Mouse (Mus musculus): ENCODE measurements around the gene Prkar2b.
"Not testable (repeated sequence)": the region's sequence is repeated elsewhere in the genome, so short reads cannot be mapped to it uniquely, and the experiment has no call there.

Gene Prkar2b

GRCm38 (mm10) chr12:32009985-32010369, 51.1 kb downstream of the Prkar2b start:
- DNase-seq (ENCODE audit: low read depth, low spot score) = not testable (repeated sequence)

- DNase-seq (ENCODE audit: low read depth, low spot score) = no peak
Measured at GRCm38 (mm10) chr12:32009267-32009984, 51.7 kb downstream of the Prkar2b start.

GRCm38 (mm10) chr12:32008728-32009127, 52.4 kb downstream of the Prkar2b start:
- no peak for DNase-seq (ENCODE audit: low read depth, low spot score)

GRCm38 (mm10) chr12:32007646-32008045, 53.5 kb downstream of the Prkar2b start:
- DNase-seq (ENCODE audit: low read depth, low spot score) = no peak

DNA sequence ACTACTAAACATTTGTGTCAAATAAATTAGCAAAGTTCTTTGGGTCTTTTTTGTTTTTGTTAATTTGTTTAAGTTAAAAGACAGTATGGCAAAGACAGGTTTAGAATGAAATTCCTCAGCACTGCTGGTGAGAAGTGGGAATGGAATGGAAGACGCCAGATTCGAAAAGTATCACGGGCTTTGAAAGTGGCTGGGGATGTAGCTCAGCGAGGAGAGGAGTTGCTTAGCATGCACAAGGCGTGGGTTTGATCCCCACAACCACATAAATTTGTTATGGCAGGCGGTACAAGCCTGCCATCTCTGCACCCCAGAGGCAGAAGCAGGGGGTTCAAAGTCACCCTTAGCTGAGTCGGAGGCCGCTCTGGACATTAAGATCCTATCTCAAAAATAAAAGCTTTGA, 54.1 kb downstream of the Prkar2b start:
- DNase-seq (ENCODE audit: low read depth, low spot score) = no peak

GRCm38 (mm10) chr12:32006391-32006929, 54.6 kb downstream of the Prkar2b start:
- no peak for DNase-seq (ENCODE audit: low read depth, low spot score)

- DNase-seq (ENCODE audit: low read depth, low spot score) = no peak
Measured at GRCm38 (mm10) chr12:32000464-32000863, 60.6 kb downstream of the Prkar2b start.

DNA sequence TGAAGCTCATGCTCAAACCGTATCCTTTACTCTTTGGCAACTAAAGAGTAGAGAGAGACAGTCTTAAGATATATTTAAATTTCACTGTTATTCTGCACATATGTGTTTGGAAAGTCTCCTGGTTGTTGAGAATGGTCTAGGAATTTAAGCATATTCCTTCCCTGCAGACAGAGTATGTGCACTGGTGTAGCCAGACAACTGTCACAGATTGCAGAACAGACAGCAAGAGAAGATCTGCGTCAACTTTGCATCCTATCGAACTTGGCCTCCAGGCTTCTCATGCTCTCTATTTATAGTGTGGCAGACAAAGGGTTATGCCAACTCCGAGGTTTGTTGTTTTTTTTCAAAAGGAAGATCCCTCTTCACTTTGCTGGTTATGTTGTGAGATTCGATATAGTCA, 62.4 kb downstream of the Prkar2b start:
- DNase-seq (ENCODE audit: low read depth, low spot score) = no peak

DNA sequence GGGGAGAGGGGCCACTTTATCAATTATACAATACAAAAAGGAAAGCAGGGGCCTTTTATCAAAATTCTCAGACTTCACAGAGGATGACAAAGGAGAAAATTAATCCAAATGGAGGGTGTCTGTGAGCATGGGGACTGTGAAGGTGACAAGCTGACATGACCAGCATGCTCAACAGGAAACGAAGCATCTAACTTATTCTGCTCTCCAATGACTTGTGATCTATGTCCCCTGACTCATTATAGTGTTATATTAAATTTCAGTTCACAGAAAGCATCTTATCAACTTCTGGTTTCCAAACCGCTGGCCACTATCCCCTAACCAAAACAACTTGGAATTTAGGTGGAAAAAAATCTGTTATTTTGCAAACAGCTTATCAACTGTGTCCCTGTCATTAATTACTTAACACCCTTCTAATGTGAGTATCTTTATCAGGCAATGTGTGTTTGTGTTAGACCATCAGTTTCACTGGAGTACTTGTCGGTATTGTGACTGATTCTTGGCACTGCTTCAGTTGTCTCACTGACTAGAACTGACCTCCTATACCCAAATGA, 63.7 kb downstream of the Prkar2b start:
- DNase-seq (ENCODE audit: low read depth, low spot score) = no peak

GRCm38 (mm10) chr12:31996877-31997276, 64.2 kb downstream of the Prkar2b start:
- DNase-seq (ENCODE audit: low read depth, low spot score) = no peak

DNA sequence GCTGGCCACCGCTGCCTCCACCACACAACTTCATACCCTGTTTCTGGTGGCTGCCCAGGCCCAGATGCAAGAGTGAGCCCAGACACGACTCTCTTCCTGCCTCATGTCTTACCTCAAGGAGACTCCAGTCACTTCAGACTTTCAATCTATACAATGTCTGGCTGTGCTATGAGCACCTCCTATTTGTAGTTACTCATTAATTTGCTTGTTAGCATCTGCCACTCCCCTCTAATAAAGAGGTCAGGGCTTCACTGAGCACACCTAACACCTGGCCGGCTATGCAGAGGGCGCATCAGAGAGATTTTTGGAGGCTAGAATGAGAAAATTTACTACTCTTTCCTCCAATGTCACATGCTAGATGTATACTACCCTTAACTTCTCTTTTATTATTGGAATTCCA, 70.5 kb downstream of the Prkar2b start:
- DNase-seq (ENCODE audit: low read depth, low spot score) = no peak

- no peak for DNase-seq (ENCODE audit: low read depth, low spot score)
Measured at GRCm38 (mm10) chr12:31989726-31990125, 71.4 kb downstream of the Prkar2b start.

DNA sequence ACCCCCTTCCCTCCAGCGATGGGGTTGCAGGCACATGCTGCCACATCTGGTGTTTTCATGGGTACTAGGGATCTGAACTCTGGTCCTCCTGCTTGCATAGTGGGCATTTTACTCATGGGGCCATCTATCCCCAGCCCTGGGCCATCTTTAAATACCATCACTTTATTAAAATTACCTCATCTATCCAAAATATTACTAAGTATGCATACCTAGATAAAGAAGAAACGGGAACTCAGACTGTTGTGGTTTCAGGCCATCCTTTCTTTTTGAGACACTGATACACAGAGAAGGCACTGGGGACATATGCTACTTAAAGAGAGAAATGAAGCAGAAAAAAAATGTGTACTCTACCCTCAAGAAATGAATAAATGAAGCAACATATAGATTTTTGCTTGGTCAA, 74.6 kb downstream of the Prkar2b start:
- DNase-seq (ENCODE audit: low read depth, low spot score) = no peak

DNA sequence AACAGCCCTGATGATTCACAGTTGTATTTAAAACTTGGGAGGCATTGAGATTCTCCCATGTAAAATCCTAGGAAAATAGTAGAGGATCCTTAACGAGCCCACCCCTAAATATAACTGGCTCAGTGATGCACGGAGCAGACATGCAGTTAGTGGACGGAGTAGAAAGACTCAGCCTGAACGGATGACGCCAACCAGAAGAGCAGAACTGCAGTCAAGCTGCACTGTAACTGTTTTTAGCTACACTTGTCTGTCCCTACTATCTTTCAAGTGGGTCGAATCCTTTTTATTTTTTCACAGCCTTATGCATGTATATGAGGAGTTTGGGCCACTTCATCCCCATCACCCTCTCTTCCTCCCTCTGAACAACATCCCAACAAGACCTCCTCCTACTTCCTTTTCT, 75.4 kb downstream of the Prkar2b start:
- DNase-seq (ENCODE audit: low read depth, low spot score) = no peak

DNA sequence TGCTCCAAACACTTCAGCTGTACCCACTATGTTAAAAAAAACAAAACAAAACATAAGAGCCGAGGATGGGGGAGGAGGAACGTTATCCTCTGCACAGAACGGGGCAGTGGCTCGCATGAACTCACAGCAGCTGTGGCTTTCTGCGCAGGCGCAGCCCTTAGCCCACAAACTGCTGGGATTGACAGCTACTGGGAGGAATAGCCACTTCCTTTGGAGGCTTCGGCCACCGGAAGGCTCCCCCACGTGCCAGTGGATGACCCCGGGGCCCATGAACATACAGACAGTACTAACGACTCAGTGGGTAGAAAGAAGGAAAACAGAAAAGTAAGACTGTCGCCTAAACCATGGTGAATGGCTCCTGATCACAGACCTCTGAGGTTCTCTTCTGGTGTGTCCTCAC, 76.4 kb downstream of the Prkar2b start:
- no peak for DNase-seq (ENCODE audit: low read depth, low spot score)

DNA sequence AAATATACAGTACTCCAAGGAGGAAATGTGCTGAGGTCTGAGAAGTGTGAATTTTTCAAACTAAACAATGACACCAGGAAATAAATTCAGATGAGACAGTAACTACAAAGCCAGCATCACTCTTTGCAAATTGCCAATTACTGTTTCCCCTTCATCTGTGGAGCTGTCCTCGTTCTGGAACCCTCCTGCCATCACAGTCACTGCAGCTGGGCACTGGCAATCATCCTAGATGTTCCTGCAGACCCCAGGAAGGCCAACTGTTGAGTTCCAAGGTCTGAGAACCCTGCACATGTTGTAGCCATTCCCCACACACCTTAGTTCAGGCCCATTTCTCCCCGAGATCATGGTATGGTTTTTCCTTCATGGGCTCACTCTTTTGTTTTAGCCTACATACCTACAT, 76.9 kb downstream of the Prkar2b start:
- DNase-seq (ENCODE audit: low read depth, low spot score) = no peak

- no peak for DNase-seq (ENCODE audit: low read depth, low spot score)
Measured at GRCm38 (mm10) chr12:31983769-31984168, 77.3 kb downstream of the Prkar2b start.

DNA sequence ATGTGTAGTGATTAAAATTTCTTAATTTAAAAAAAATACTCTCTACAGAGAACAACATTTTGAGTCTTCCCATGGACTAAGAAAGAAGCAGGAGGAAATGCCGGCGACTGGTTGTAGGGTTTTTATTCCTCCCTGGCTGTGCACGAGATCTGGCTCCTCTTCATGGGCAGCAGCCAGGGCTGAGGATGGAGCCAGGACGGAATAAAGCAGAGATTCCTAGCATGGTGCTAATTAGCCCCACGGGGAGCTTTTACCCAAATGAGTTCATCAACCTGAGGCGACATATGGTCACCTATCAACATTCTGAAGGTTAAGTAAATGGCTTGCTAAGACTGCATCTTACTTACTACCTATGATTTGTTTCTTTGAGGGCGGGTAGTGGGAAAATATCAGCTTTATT, 77.9 kb downstream of the Prkar2b start:
- DNase-seq (ENCODE audit: low read depth, low spot score) = no peak

- no peak for DNase-seq (ENCODE audit: low read depth, low spot score)
Measured at GRCm38 (mm10) chr12:31977613-31978195, 83.4 kb downstream of the Prkar2b start.

GRCm38 (mm10) chr12:31976544-31976943, 84.6 kb downstream of the Prkar2b start:
- no peak for DNase-seq (ENCODE audit: low read depth, low spot score)

DNA sequence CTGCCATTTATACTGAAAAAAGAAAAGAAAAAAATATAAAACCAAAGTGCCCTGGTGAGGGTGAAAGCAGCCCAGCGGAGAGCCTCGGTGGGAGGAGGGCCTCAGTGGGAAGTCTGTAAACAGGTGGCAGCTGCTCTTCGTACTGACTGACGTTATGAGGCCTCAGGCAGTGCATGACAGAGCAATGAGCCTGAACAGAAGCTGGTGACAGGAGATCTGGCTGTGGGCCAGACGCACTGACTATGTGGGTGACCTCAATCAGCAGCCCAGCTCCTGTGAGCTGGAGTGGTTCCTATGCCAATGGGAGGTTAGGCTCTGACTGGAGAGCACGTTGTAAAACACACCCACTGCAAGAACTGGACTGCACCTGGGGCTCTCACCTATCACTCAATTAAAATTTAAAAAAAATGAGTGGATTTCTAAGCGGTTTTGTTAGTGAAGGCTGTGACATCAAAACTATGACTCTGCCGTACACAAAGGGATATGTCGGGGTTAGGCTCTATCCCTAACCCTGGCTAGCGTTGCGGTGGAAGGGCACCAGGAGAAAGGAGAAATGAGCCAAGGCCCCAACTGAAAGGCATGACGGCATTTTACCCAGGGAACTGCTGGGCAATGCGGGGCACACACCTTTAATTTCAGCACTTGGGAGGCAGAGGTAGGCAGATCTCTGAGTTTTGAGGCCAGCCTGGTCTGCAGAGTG, 87.5 kb downstream of the Prkar2b start:
- DNase-seq (ENCODE audit: low read depth, low spot score) = peak; percentile 51

DNA sequence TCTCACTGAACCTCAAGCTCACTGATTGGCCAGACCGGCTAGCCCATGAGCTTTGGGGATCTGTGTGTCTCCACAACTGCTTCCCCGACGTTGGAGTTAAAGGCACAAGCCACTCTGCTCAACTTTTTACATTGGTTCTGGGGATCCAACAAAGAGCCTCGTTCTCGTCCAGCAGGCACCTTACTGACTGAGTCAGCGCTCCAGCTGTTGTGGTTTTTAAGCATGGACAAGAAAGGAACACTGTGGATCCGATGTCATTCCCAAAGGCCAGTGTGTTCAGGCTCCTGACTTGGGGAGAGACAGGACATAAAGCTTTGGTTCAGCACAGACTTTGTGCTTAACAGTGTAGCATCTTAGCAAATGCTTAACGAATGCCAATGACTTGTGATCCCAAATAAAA, 89.5 kb downstream of the Prkar2b start:
- DNase-seq (ENCODE audit: low read depth, low spot score) = no peak
